Mouse (Mus musculus) ES-E14 (cell line): ENCODE data around the gene Phlda1. TPM values are rescaled to one million over a fixed set of nuclear protein-coding genes. Genes with fewer than 3 reads are reported as not detected.

ENCODE experiments used
- DNase-seq: peaks from one replicate; pipeline ENCODE4 v3.0.0-alpha.2; 2013; ENCODE audit warnings: low read depth, low spot score
- H3K27ac ChIP-seq: 2 replicates; pipeline ENCODE4 v1.5.1; 2012; ENCODE audit warnings: low read depth, mild to moderate bottlenecking, low read length, moderate library complexity, mixed read lengths; ENCODE audit not compliant: poor library complexity, insufficient read depth, severe bottlenecking
- H3K36me3 ChIP-seq: 2 replicates; pipeline ENCODE4 v1.6.1; 2012; ENCODE audit warnings: mild to moderate bottlenecking, low read length, moderate library complexity, mixed read lengths; ENCODE audit not compliant: control insufficient read depth, poor library complexity, insufficient read depth, severe bottlenecking
- H3K4me1 ChIP-seq, 2 experiments: fragments of 150-350 bp in 1 of 2; sonication (generic) in 1 of 2; 2 replicates each; pipeline ENCODE4 v1.6.1; 2012; ENCODE audit warnings: low read length in 2 of 2, mild to moderate bottlenecking in 1 of 2, mixed read lengths in 1 of 2; ENCODE audit not compliant: control insufficient read depth in 2 of 2, insufficient read depth in 2 of 2, poor library complexity in 1 of 2
- H3K4me3 ChIP-seq, 2 experiments: fragments of 150-350 bp in 1 of 2; sonication (generic) in 1 of 2; 2 replicates each; pipeline ENCODE4 v1.5.1; 2012; ENCODE audit warnings: low read length in 2 of 2, low read depth in 1 of 2, mild to moderate bottlenecking in 1 of 2, mixed read lengths in 1 of 2; ENCODE audit not compliant: insufficient read depth in 1 of 2, poor library complexity in 1 of 2, severe bottlenecking in 1 of 2
- H3K9ac ChIP-seq: 2 replicates; pipeline ENCODE4 v1.6.1; 2012; ENCODE audit warnings: low read depth, mild to moderate bottlenecking, low read length, mixed read lengths; ENCODE audit not compliant: poor library complexity, insufficient read depth, severe bottlenecking
- H3K9me3 ChIP-seq: fragments of 150-350 bp; sonication (generic); 2 replicates; pipeline ENCODE4 v1.6.1; 2012; ENCODE audit warnings: low read depth, mild to moderate bottlenecking, low read length; ENCODE audit not compliant: control insufficient read depth, insufficient read depth
- CHD2 ChIP-seq: IDR thresholded peaks from 2 replicates; pipeline ENCODE4 v1.6.1; 2014; ENCODE audit warnings: mild to moderate bottlenecking, low read depth, low read length, inconsistent platforms
- HCFC1 ChIP-seq: IDR thresholded peaks from 2 replicates; pipeline ENCODE4 v1.6.1; 2012; ENCODE audit warnings: low read length, inconsistent platforms, borderline replicate concordance; ENCODE audit not compliant: insufficient read depth
- MAFK ChIP-seq: IDR thresholded peaks from 2 replicates; pipeline ENCODE4 v1.6.1; 2014; ENCODE audit warnings: mild to moderate bottlenecking, low read depth, low read length, inconsistent platforms; ENCODE audit not compliant: insufficient read depth
- ZC3H11A ChIP-seq: IDR thresholded peaks from 2 replicates; pipeline ENCODE4 v1.6.1; 2012; ENCODE audit warnings: low read depth, mild to moderate bottlenecking, inconsistent platforms, low read length, borderline replicate concordance
- ZNF384 ChIP-seq: IDR thresholded peaks from 2 replicates; pipeline ENCODE4 v1.6.1; 2012; ENCODE audit warnings: low read depth, low read length, inconsistent platforms
- in situ Hi-C, 2 experiments: fragments of 600-800 bp; cut with MboI; formaldehyde crosslinking; loops; one replicate each; pipeline ENCODE4 v1.15.1; 2025; ENCODE audit warnings: low sequenced_read_pairs in 2 of 2, inconsistent platforms in 1 of 2; ENCODE audit not compliant: unreplicated experiment in 2 of 2
- total RNA-seq: library from RNA; depleted of rRNA; stranded (reverse); fragments of 300-350 nt; gene quantifications from 2 replicates; pipeline ENCODE4 v1.2.3, GENCODE M21; 2012; rRNA removed

Phlda1 gene
- 3.9 and 9.8 TPM in 2 replicates for total RNA-seq

GRCm38 (mm10) chr10:111506101-111506925, at the start of gene Phlda1:
Gene Phlda1, plus strand, starts transcription at chr10:111506286.
- in situ Hi-C loops, result loop anchor here in 1 of 2 experiments (10.0 kb wide), 1 partner anchor 148 kb away; no protein-coding TSS in a partner anchor
- H3K9ac ChIP-seq, result peak within 1 kb of the TSS; percentile 79
- peak within 1 kb of the TSS; percentile 80 to 92 for H3K4me3 ChIP-seq
- TF ChIP-seq MAFK (no peak), ZC3H11A (no peak), ZNF384 (no peak), CHD2 (no peak), HCFC1 (no peak)
- peak; percentile 60 for DNase-seq
- no peaks in the 10 kb centered on the region for H3K36me3 ChIP-seq
- H3K9me3 ChIP-seq, result no peaks in the 10 kb centered on the region
- no peak within 1 kb of the TSS for H3K27ac ChIP-seq
- peaks cover 5 to 6% of the 10 kb centered on the region in 2 experiments for H3K4me1 ChIP-seq

- no peak for TF ChIP-seq CHD2
- no peak for TF ChIP-seq ZC3H11A
- TF ChIP-seq HCFC1, result no peak
- TF ChIP-seq MAFK, result no peak
- no peak for TF ChIP-seq ZNF384
- Histone ChIP-seq H3K9ac (no peak overlapping the region), H3K4me3 (no peak overlapping the region), H3K36me3 (no peaks in the 10 kb centered on the region), H3K9me3 (no peaks in the 10 kb centered on the region), H3K27ac (no peak overlapping the region), H3K4me1 (no peaks in the 10 kb centered on the region)
- no peak for DNase-seq
- in situ Hi-C loops, result no loop called here
These were observed 48.0 kb upstream of the Phlda1 start for GRCm38 (mm10) chr10:111458088-111458487.

- Histone ChIP-seq H3K4me3 (no peak overlapping the region), H3K4me1 (no peaks in the 10 kb centered on the region), H3K27ac (no peak overlapping the region), H3K9me3 (no peaks in the 10 kb centered on the region), H3K9ac (no peak overlapping the region; the same call in 1 of the 2 replicates), H3K36me3 (no peaks in the 10 kb centered on the region)
- no peak for DNase-seq
- TF ChIP-seq ZNF384 (no peak), HCFC1 (no peak), ZC3H11A (no peak), MAFK (no peak), CHD2 (no peak)
- in situ Hi-C loops, result no loop called here
These were observed 47.0 kb upstream of the Phlda1 start for GRCm38 (mm10) chr10:111459040-111459439.

DNA sequence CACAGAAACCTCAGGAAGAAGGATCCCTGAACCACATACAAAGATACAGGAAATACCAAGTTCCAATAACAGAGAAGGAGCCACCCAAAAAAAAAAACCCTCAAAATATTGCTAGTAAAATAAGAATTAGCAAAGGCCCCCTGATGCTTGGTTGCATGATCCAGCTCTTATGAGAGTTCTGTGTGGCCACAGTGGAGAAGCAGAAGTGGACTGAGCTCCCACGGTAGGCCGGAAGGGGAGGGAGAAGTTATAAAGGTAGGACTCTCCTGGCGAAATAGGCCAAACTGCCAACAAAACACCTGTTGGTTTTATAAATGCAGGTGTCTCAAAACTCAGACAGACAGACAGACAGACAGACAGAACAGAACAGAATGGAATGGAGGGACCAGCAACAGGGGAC, 46.2 kb upstream of the Phlda1 start:
- DNase-seq, result no peak
- Histone ChIP-seq H3K9me3 (no peaks in the 10 kb centered on the region), H3K36me3 (no peaks in the 10 kb centered on the region), H3K9ac (no peak overlapping the region), H3K27ac (no peak overlapping the region), H3K4me1 (no peaks in the 10 kb centered on the region), H3K4me3 (no peak overlapping the region)
- in situ Hi-C loops, result no loop called here
- TF ChIP-seq ZNF384 (no peak), MAFK (no peak), CHD2 (no peak), ZC3H11A (no peak), HCFC1 (no peak)
